Mouse (Mus musculus): ENCODE results near the gene Ahnak.

DNA sequence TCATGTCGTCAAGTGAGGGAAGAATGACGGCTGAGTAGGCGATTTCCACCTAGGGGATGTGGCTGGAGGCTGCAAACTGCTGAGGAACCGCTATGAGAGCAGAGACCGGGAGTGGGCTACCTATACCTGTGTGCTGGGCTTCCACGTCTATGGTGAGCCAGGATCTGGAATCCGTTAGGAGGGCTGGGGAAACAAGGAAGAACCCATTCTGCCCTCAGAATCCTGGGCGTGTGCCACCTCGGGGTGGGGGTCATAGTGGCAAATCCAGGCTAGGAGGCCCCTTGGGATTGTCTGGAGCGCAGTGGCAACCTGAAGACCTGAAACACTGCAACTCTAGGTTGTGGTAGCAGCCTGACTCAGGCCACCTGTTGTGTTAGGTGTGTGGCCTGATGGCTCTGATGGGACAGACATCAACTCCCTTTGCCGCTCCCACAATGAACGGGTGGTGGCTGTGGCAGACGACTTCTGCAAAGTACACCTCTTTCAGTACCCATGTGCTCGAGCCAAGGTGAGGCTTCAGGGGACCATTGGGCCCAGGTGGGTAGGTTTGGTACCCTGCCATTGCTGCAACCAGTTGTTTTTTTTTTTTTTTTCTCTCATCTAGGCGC is 48.5 kb upstream of the Ahnak start:
- TF ChIP-seq CTCF (IDR thresholded peaks at IDR 0.05; ENCODE audit: control insufficient read depth, insufficient read depth, insufficient read length), result no peak
- no peak for TF ChIP-seq CEBPB (IDR thresholded peaks at IDR 0.05; ENCODE audit: low read depth)
- TF ChIP-seq FOSL1 (IDR thresholded peaks at IDR 0.05; ENCODE audit: insufficient read depth, low read length, poor library complexity, severe bottlenecking), result no peak
- TF ChIP-seq MYOD1 (IDR thresholded peaks at IDR 0.05; ENCODE audit: control insufficient read depth, insufficient read length, low read depth), result no peak
- no peak for TF ChIP-seq USF1 (IDR thresholded peaks at IDR 0.05; ENCODE audit: low read depth)
- TF ChIP-seq MYOG (IDR thresholded peaks at IDR 0.05; ENCODE audit: control insufficient read depth, extremely low read depth, insufficient read length), result no peak
- no peak for TF ChIP-seq MAX (IDR thresholded peaks at IDR 0.05)

Measured in C2C12 (cell line).